Mouse (Mus musculus) adrenal gland, postnatal 36 days (tissue): ENCODE measurements at regions not wholly inside any gene's neighbourhood (a gene's known extent, or its start where the extent isn't known, plus 50 kb on each side); places are given as distances from the start of the nearest gene placed in this dataset.

Experiments used
- DNase-seq, 2 experiments: peaks; one replicate each; pipeline ENCODE4 v3.0.0; 2021; ENCODE audit warnings: mixed read lengths in 1 of 2

GRCm38 (mm10) chr14:36623036-36623435, 345.5 kb downstream of the Ccser2 start:
- no peak for DNase-seq

GRCm38 (mm10) chr14:36618459-36619085, 350.0 kb downstream of the Ccser2 start:
- no peak for DNase-seq

GRCm38 (mm10) chr14:36617987-36618386, 350.6 kb downstream of the Ccser2 start:
- DNase-seq = no peak

- DNase-seq = no peak
Measured at GRCm38 (mm10) chr14:36614926-36615325, 353.7 kb downstream of the Ccser2 start.

- DNase-seq = no peak
Measured at GRCm38 (mm10) chr14:36612860-36613259, 355.7 kb downstream of the Ccser2 start.

- DNase-seq = peak in 1 of 2 experiments; percentile 3
Measured at GRCm38 (mm10) chr14:36584065-36584635, 384.4 kb downstream of the Ccser2 start.

- no peak for DNase-seq
Measured at GRCm38 (mm10) chr14:36583338-36584064, 385.1 kb downstream of the Ccser2 start.

GRCm38 (mm10) chr14:36563229-36563865, 405.2 kb downstream of the Ccser2 start:
- no peak for DNase-seq

GRCm38 (mm10) chr14:36537402-36537801, 431.2 kb downstream of the Ccser2 start:
- DNase-seq = no peak

- DNase-seq = no peak
Measured at GRCm38 (mm10) chr14:36527310-36527709, 432.6 kb downstream of the 4930474N05Rik start.

GRCm38 (mm10) chr14:36525591-36526037, 430.9 kb downstream of the 4930474N05Rik start:
- DNase-seq = no peak

GRCm38 (mm10) chr14:36502076-36502994, 407.6 kb downstream of the 4930474N05Rik start:
- no peak for DNase-seq

- DNase-seq = no peak
Measured at GRCm38 (mm10) chr14:36499323-36499722, 404.6 kb downstream of the 4930474N05Rik start.

- no peak for DNase-seq
Measured at GRCm38 (mm10) chr14:36485499-36485898, 390.8 kb downstream of the 4930474N05Rik start.

GRCm38 (mm10) chr14:36471617-36472016, 376.9 kb downstream of the 4930474N05Rik start:
- DNase-seq = no peak

GRCm38 (mm10) chr14:36470362-36470761, 375.6 kb downstream of the 4930474N05Rik start:
- DNase-seq = no peak

- no peak for DNase-seq
Measured at GRCm38 (mm10) chr14:36453049-36453448, 358.3 kb downstream of the 4930474N05Rik start.

GRCm38 (mm10) chr14:36450126-36450525, 355.4 kb downstream of the 4930474N05Rik start:
- no peak for DNase-seq

GRCm38 (mm10) chr14:36414656-36415273, 320.0 kb downstream of the 4930474N05Rik start:
- no peak for DNase-seq

GRCm38 (mm10) chr14:36414180-36414579, 319.5 kb downstream of the 4930474N05Rik start:
- DNase-seq = no peak
